Mouse (Mus musculus) lung, adult 2 months (tissue): ENCODE measurements at regions not wholly inside any gene's neighbourhood (a gene's known extent, or its start where the extent isn't known, plus 50 kb on each side); places are given as distances from the start of the nearest gene placed in this dataset.

ENCODE experiments used
- CTCF ChIP-seq: fragments of 200-500 bp; IDR thresholded peaks from 2 replicates; pipeline ENCODE4 v1.5.1; 2011; ENCODE audit warnings: mild to moderate bottlenecking, low read length, control low read depth; ENCODE audit not compliant: insufficient read depth
- POLR2A ChIP-seq: fragments of 200-500 bp; IDR thresholded peaks from 2 replicates; pipeline ENCODE4 v1.6.1; 2011; ENCODE audit warnings: low read depth, mild to moderate bottlenecking, control low read depth, low read length, borderline replicate concordance; ENCODE audit errors: extremely low read depth

GRCm38 (mm10) chr13:46071670-46072069 is 106.9 kb upstream of the Atxn1 start:
- TF ChIP-seq CTCF, result no peak
- no peak for TF ChIP-seq POLR2A
